Mouse (Mus musculus): ENCODE data around the gene B3gnt9. TPM values are rescaled to one million over a fixed set of nuclear protein-coding genes. Genes with fewer than 3 reads are reported as not detected.

Gene B3gnt9
- polyA plus RNA-seq, 1 experiment from 2014 or later = 17.4 TPM

DNA sequence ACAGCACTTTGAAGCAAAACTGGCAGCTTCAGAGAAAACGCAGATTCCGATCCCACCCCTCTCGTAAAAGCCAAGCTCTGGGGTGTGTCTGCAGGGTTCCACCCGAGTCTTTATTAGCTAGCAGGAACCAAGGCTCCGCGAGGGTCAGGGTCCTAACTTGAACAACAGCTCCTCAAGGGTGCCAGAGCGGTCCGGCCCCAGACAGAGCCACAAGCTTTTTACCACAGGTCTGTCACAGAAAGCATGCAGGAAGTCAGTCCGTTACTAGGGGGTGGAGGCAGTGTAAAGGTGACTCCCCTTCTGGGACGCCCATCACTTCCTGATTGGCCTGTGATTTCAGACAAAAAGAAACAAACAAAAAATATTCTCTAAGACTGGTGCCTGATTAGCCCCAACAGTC lies 10.2 kb upstream of the B3gnt9 start:
- Histone ChIP-seq H3K27ac (ENCODE audit: low read depth) (no peak overlapping the region), H3K9me3 (ENCODE audit: low read depth, low read length) (no peaks in the 10 kb centered on the region), H3K4me2 (peak overlapping the region; percentile 73), H3K4me1 (ENCODE audit: insufficient read depth) (peaks cover 22% of the 10 kb centered on the region), H3K27me3 (ENCODE audit: insufficient read depth, low read length) (peaks cover 52% of the 10 kb centered on the region), H3K4me3 (ENCODE audit: low read depth, low read length) (peak overlapping the region; percentile 71), H3K36me3 (ENCODE audit: insufficient read depth) (no peaks in the 10 kb centered on the region), H3K9ac (peak overlapping the region; percentile 64)
- DNase-seq (no peak), ATAC-seq (ENCODE audit: insufficient read depth) (no peak)
- 13% methylated on average over 10 of the region's 10 CpGs for WGBS
- TF ChIP-seq CTCF (IDR thresholded peaks at IDR 0.05; ENCODE audit: low read depth) = no peak

DNA sequence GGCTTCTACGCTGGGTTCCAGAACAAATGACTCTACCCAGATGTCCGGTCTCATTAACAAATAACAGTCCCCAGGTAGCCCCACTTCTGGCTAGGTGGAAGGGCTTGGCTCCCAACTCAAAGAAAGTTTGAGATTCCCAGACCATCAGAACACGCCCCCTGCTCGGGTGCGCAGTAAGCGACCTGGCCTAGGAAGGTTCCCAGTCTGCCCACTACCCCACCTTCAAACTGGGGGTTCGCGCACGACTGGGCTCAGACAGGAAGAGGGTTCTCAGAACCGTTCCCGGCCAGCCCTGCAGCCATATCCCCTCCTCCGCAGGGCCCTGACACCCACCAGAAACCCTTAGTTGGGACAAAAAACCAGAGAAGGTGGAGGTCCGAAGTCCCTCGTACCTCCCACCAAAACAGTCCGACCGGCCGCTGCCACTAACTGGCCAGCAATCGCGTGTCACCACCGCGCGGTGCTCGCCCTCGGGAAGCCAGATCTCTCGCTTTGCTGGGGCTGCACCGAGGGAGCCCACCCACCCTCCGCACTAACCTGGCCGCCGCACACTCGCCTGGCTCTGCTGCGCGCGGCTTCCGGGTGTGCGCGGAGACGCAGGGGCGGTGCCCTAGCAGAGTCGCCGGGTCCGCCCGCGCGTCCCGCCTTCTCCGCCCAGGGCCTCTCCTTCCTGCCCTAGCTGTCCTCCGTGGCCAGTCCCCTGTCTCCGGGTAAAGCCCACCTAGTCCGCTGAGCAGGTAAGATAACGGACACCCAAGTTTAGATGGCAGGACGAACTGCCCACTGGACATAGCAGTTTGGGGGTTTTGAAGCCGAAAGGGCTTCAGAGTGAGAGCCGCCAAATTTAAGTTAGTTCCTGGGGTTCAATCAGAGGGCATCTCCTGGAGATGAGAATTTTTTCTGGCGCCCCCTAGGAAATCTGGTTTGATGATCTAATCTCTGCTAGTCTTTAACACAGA lies 9.3 kb upstream of the B3gnt9 start, which contains the start of the genes Tradd and Fbxl8:
Gene Tradd (minus strand): TSS at position 586 of the 959 bp plus-strand sequence.
Gene Fbxl8 (plus strand): TSS at position 625 of the 959 bp plus-strand sequence.
- Histone ChIP-seq H3K4me1 (ENCODE audit: insufficient read depth) (peaks cover 19% of the 10 kb centered on the region), H3K4me3 (ENCODE audit: low read depth, low read length) (peak within 1 kb of the TSS; percentile 71), H3K27me3 (ENCODE audit: insufficient read depth, low read length) (peaks cover 51% of the 10 kb centered on the region), H3K27ac (ENCODE audit: low read depth) (no peak within 1 kb of the TSS), H3K9ac (peak within 1 kb of the TSS; percentile 64), H3K36me3 (ENCODE audit: insufficient read depth) (no peaks in the 10 kb centered on the region), H3K9me3 (ENCODE audit: low read depth, low read length) (no peaks in the 10 kb centered on the region), H3K4me2 (peak within 1 kb of the TSS; percentile 73)
- under 1% methylated on average over 54 of the region's 54 CpGs for WGBS
- DNase-seq (peak; percentile 83), ATAC-seq (ENCODE audit: insufficient read depth) (peak; percentile 64; the same call in 1 of the 2 replicates)
- peak; percentile 29; the same call in 1 of the 2 replicates for TF ChIP-seq CTCF (IDR thresholded peaks at IDR 0.05; ENCODE audit: low read depth)

DNA sequence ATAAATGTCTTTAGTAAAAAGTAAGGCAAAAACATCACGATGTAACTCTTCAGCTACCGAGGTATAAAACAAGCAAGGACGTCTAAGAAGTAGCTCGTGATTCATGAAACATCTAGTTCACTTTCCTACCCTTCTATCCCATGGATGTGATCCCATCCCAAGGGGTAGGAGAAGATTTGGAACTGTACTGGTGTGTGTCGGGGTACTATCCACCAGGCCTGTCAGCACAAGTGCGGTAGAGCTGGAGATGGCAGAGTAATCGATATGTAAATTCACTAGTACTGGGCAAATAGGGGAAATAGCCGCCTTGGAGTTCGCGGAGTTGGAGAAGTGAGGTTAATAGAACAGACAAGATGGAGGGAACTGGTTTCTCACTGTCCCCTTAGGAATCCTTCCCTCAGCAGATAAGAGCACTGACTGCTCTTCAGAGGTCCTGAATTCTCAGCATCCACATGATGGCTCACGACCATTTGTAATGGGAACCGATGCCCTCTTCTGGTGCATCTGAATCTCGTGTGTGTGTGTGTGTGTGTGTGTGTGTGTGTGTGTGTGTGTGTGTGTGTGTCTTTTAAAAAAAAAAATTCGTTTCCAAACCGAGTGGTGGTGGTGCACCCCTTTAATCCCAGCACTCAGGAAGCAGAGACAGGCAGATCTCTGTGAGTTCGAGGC lies 8.4 kb upstream of the B3gnt9 start:
- TF ChIP-seq CTCF (IDR thresholded peaks at IDR 0.05; ENCODE audit: low read depth) = no peak
- Histone ChIP-seq H3K27ac (ENCODE audit: low read depth) (no peak overlapping the region), H3K36me3 (ENCODE audit: insufficient read depth) (no peaks in the 10 kb centered on the region), H3K4me2 (peak overlapping the region; percentile 73), H3K4me1 (ENCODE audit: insufficient read depth) (peaks cover 16% of the 10 kb centered on the region; the same call in 1 of the 2 replicates), H3K27me3 (ENCODE audit: insufficient read depth, low read length) (peaks cover 51% of the 10 kb centered on the region), H3K9ac (no peak overlapping the region), H3K9me3 (ENCODE audit: low read depth, low read length) (no peaks in the 10 kb centered on the region), H3K4me3 (ENCODE audit: low read depth, low read length) (no peak overlapping the region; the same call in 1 of the 2 replicates)
- WGBS = 42% methylated on average over 16 of the region's 16 CpGs
- DNase-seq (no peak), ATAC-seq (ENCODE audit: insufficient read depth) (no peak)

DNA sequence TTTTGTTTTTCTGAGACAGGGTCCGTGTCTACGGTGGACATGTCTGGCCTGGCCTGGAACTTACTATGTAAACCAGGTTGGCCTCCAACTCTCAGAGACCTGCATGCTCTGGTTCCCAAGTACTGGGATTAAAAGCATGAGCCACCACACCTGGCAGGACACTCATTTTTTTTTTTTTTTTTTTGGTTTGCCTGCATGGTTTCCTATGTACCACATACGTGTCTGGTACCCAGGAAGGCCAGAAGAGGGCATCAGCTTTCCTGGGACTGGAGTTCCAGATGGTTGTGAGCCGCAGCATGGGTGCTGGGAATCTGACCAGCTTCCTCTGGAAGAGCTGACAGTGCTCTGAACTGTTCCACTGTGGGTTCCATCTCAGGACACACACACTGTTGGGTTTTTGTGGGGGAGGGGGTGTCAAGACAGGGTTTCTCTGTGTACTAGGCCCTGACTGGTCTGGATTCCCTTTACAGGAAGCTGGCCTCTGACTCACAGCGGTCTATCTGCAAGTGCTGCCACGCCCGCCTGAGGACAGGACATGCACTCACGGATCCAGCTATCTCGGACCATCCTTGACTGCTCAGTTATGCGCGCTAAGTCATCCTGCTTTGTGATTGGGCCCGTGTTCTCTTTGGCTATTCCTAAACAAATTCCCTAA lies 6.5 kb upstream of the B3gnt9 start:
- TF ChIP-seq CTCF (IDR thresholded peaks at IDR 0.05; ENCODE audit: low read depth) = 0 out of 2 replicates have a peak, but pooled peaks have one; percentile 8
- Histone ChIP-seq H3K9ac (no peak overlapping the region), H3K4me2 (no peak overlapping the region)

DNA sequence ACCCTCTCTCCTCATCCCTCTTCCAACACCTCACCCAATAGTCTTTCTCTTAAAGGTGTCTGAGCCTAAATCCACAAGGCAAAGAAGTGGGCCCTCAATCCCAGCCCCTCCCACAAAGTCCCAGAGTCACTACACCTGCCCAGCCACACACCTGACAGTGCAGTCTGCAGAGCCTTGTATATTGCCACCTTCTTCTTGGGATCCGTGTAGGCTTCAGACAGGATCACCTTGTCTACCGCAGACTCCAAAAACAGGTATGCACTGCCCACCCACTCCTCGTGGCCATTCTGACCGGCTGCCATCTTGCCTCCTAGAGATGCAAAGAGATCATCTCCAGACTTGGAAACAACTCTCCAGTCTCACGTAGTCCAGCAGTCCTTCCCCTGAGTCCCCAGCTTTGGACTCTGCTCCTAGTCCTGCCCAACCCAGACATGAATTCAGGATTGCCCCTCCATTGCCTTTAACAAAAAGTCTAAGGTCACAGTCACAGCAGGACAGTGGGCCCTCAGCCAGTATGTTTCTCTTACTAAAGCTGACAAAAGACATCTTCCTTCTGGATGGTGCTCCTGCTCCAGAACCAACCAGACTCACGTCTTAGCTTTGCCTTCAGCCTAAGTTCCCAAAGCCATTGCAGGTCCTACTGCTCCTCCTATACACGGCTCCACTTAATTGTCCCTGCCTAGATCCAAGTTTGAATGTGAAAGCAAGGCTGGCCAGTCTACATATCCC lies 5.6 kb upstream of the B3gnt9 start:
- no peak for TF ChIP-seq CTCF (IDR thresholded peaks at IDR 0.05; ENCODE audit: low read depth)
- H3K9me3 ChIP-seq (ENCODE audit: low read depth, low read length) = no peaks in the 10 kb centered on the region
- H3K9ac ChIP-seq = no peak overlapping the region
- no peak overlapping the region for H3K27ac ChIP-seq (ENCODE audit: low read depth)
- ATAC-seq (ENCODE audit: insufficient read depth) (no peak), DNase-seq (no peak)
- H3K4me1 ChIP-seq (ENCODE audit: insufficient read depth) = peaks cover 16% of the 10 kb centered on the region; the same call in 1 of the 2 replicates
- 67% methylated on average over 7 of the region's 7 CpGs for WGBS
- no peak overlapping the region for H3K4me3 ChIP-seq (ENCODE audit: low read depth, low read length)
- no peaks in the 10 kb centered on the region for H3K36me3 ChIP-seq (ENCODE audit: insufficient read depth)
- peaks cover 33% of the 10 kb centered on the region for H3K27me3 ChIP-seq (ENCODE audit: insufficient read depth, low read length)
- H3K4me2 ChIP-seq = no peak overlapping the region

More for the DNA sequence above, 6.5 kb upstream of the B3gnt9 start:
- no peaks in the 10 kb centered on the region for H3K9me3 ChIP-seq (ENCODE audit: low read depth, low read length)
- peaks cover 16% of the 10 kb centered on the region; the same call in 1 of the 2 replicates for H3K4me1 ChIP-seq (ENCODE audit: insufficient read depth)
- 86% methylated on average over 12 of the region's 12 CpGs for WGBS
- H3K4me3 ChIP-seq (ENCODE audit: low read depth, low read length) = no peak overlapping the region
- no peaks in the 10 kb centered on the region for H3K36me3 ChIP-seq (ENCODE audit: insufficient read depth)
- no peak overlapping the region for H3K27ac ChIP-seq (ENCODE audit: low read depth)
- ATAC-seq (ENCODE audit: insufficient read depth) (no peak), DNase-seq (no peak)
- peaks cover 38% of the 10 kb centered on the region for H3K27me3 ChIP-seq (ENCODE audit: insufficient read depth, low read length)

DNA sequence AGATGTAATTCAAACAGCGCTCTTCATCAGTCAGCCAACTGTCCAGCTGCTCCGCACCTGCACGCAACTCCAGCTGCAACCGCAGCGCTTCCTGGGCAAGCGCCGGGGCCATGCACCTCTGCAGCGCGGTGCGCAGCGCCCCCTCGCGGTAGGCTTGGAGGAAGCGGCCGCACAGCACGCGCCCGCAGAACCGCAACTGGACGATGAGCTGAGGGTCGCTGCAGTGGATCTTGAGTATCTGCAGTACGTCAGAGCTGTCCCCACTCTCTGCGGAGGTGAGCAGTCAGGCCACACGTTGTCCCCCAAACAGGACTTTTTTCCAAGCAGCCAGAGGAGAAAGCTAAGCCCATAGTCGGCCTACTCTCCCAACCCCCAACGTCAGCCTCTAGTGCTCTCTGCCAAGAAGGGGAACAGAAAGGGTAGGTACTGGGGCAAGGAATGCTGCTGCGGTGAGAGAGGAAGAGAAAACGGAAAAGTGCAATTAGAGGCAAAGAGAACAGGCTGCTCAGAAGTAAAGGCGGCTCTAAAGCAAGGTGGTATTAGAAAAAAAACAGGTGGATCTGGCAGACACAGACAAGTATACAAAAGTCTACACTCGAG lies 4.9 kb upstream of the B3gnt9 start:
- peak; percentile 88 for DNase-seq
- ATAC-seq (ENCODE audit: insufficient read depth) = peak; percentile 20
- peak; percentile 93 for TF ChIP-seq CTCF (IDR thresholded peaks at IDR 0.05; ENCODE audit: low read depth)
- no peak overlapping the region for H3K27ac ChIP-seq (ENCODE audit: low read depth)
- peak overlapping the region; percentile 37 for H3K4me3 ChIP-seq (ENCODE audit: low read depth, low read length)
- H3K9me3 ChIP-seq (ENCODE audit: low read depth, low read length) = no peaks in the 10 kb centered on the region
- H3K4me2 ChIP-seq = peak overlapping the region; percentile 67
- 3% methylated on average over 30 of the region's 30 CpGs for WGBS
- H3K4me1 ChIP-seq (ENCODE audit: insufficient read depth) = peaks cover 10% of the 10 kb centered on the region; the same call in 1 of the 2 replicates
- H3K9ac ChIP-seq = peak overlapping the region; percentile 4; the same call in 1 of the 2 replicates
- peaks cover 33% of the 10 kb centered on the region for H3K27me3 ChIP-seq (ENCODE audit: insufficient read depth, low read length)
- no peaks in the 10 kb centered on the region for H3K36me3 ChIP-seq (ENCODE audit: insufficient read depth)
